Mouse (Mus musculus) ZHBTc4 (cell line): ENCODE results near the gene Kdm5b.
"Not testable (repeated sequence)": the region's sequence is repeated elsewhere in the genome, so short reads cannot be mapped to it uniquely, and the experiment has no call there.

Experiments used
- DNase-seq: peaks from one replicate; pipeline ENCODE4 v3.0.0-alpha.2; 2011; ENCODE audit warnings: low read depth, low spot score

Kdm5b gene

DNA sequence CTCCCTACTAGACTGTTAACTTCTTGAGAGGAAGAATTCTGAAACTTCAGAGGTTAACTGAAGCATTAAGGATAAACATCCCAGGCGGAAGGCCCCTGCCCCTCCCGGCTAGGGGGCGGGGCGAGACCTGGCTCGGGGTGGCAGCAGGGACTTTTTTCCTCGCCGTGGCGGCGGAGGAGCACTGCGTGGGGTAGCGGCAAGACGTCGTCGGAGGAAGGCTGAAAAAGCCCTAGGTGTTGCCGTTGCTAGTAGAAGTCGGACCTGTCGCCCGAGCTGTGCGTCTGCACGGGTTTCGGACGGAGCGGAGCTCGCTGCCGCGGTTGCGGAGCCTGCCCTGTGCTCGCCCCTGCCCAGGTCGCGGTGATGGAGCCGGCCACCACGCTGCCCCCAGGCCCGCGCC, at the start of gene Kdm5b:
Gene Kdm5b, plus strand, starts transcription at position 196 of the 400 bp plus-strand sequence.
- DNase-seq: peak; percentile 95

DNA sequence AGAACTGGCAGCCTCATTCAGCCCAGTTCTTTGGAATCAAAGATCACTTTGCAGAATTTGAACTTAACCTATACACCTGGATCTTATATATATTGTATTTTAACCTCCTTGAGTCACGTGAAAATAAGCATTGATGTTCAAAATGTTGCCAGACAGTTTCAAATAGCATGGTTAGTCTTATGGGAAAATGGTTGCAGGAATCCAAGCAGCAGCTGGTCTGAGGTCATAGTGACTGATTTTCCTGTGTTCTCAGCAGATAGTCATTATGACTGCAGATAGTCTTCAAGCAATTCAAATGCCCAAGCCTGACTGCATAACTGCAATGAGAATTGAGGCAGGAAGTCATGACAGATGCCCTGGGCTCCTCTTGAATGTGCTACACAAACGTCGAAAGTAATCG, 47.8 kb upstream of the Kdm5b start:
- DNase-seq: no peak

DNA sequence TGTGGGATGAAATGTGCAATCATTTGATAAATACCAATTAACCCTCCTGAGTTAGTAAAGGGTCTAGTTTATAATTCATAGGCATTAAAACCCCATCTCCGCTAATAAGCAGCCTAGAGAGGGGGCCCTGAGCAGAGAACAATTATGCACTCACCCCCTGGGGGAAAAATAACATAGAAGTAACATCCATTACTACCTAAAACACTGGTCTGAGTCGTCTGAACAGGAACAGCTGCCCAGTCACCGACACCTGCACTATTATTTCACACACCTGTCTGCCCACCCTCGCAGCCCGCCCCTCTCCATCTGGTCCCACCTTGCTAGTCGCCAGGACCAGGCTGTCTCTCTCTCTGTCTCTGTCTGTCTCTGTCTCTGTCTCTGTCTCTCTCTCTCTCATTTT, 47.4 kb upstream of the Kdm5b start:
- no peak for DNase-seq

DNA sequence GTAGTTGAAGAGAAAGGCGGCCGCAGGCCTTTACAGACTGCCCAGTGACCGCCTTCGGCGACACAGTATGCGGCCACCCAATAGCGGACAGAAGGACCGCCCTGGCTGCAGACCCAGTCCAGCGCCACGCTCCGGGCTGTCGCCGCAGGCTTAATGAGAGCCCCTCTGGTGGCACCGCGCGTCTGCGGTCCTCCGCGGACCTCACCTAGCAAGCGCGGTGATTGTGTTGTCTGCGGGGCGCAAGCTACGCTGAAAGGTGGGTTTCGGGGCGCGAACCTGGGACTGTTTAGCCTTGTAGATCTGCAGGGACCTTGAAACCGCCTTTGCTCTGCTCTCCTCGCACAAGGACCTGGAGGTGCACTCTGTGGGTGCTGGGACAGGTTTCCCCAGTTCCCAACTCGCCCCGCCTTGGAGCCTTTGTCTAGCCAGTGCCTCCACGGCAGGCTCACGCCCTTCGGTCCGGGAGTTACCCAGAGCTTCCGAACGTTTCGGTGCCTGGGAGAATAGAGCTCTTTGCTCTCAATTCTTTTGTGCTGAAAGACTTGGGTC, 46.6 kb upstream of the Kdm5b start:
- peak; percentile 72 for DNase-seq

DNA sequence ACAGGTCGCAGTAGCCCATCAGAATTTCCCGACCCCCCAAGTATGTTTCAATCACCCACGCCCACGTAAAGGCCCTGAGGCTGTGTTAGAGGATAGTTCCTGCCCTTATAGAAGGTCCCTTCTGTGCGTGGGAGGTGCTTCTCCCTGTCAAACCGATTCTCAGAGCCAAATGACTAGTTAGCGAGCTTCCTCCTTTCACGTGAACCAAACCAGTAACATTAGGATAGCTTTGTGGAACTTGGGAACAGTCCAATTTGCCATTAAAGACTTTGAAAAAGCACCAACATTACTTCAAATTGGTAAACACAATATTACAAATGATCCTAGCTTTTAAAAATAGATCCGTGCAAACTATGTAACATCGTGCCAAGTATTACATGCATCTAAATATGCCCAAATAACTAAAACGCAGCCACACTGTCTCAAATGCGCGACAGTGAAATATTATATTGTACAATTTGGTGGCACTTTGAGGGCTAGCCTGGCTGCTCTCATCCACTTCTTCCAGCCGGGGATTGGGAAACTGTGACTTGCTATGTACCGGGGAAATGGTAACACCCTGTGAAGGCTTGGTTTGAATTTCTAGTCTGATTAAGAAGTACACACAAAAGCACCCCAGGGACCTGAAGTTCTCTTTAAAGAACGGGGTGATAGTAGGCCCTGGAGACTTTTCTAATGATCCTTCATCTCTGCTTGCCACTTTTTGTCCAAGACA, 45.9 kb upstream of the Kdm5b start:
- DNase-seq: no peak

DNA sequence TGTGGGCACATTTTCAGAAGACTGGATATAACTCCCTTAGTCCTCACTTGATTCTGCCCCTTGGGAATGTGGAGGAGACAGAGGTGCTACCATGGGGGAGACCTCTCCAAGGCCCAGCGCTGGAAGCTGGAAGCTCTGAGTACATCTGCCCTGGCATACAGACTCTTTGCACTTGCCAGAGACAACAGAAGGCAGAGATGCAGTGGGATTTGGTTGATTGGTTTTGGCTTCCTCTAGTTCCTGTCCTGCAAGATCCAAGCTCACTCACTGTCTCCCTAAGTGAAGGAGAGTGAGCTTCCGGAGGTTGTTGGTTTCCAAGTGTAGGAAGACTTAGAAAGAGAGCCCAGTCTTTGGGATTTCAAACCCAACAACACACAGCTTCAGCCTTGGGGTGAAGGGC, 44.1 kb upstream of the Kdm5b start:
- no peak for DNase-seq

DNA sequence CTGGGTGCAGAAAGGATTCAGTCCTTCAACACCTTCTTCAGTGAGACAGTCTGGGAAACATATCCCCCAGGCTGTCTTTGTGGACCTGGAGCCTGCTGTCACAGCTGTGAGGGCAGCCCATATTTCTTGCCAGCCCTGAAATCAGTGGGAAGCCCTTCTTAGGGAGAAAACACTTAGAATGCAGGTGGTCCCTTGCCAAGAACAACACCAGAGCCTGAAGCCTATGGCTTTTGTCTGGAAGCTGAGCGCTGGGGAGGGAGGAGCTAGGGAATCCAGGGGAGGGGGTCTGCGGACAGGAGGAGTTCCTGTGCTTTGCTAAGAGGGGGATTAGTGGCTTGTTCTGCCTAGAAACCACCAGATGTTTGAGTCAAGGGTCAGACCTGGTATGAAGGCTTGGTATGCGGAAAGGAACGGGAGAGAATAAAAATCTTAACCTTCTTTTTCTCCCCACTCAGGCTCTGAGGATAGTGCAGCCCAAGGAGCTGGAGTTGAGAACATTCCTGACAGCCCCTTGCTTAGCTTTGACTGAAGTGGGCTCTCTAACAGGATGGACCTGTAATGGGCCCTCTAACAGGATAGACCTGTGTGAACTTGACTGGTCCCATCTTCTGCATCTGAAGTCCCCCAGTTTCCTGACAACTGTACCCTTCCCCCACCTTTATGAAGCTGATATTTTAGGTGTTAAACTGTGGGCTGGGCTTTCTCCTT, 43.3 kb upstream of the Kdm5b start:
- no peak for DNase-seq

DNA sequence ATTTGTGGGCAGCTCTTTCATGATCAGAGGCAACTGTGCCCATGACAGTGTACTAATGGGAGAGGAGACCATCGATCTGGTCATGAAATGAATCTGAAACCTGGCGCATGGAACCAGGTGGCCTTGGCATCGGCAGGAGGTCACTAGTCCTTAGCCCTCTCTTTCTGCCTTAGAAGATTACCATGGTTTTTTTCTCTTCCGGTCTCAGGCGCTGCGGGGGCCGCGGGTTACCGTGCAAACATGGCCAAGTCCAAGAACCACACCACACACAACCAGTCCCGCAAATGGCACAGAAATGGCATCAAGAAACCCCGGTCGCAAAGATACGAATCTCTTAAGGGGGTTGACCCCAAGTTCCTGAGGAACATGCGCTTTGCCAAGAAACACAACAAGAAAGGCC, 42.1 kb upstream of the Kdm5b start:
- not testable (repeated sequence) for DNase-seq

DNA sequence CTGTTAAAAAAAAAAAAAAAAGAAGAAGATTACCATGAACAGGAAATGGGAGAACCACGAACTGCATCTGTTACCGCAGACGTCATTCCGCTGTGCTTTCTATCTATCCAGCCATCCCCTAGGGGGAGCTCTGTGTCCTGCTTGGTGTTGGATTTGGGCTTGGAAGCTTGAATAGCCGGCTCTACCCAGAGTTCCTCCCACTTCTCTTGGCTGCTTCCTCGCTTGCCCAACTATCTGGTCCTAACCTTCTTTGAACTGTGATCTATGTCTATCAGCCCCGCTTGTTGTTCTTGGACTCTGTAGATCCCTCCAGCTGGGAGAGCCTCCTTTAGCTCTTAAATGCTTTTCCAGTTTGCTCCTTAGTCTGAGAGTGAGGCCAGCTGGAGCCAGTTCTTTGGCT, 41.3 kb upstream of the Kdm5b start:
- DNase-seq: peak; percentile 96

DNA sequence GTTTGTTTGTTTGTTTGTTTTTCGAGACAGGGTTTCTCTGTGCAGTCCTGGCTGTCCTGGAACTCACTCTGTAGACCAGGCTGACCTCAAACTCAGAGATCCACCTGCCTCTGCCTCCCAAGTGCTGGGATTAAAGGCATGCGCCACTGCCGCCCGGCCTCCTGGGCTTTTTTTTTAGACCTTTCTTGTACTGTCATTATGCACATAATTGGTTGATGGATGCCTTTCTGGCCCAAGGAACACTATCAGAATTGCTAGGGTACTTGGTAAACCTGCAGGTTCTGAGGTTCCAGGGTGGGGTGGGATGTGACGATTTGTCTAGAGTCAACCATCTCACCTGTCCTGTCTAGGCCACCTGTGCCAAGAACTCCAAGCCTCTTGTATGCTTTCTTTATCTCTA, 40.8 kb upstream of the Kdm5b start:
- not testable (repeated sequence) for DNase-seq

DNA sequence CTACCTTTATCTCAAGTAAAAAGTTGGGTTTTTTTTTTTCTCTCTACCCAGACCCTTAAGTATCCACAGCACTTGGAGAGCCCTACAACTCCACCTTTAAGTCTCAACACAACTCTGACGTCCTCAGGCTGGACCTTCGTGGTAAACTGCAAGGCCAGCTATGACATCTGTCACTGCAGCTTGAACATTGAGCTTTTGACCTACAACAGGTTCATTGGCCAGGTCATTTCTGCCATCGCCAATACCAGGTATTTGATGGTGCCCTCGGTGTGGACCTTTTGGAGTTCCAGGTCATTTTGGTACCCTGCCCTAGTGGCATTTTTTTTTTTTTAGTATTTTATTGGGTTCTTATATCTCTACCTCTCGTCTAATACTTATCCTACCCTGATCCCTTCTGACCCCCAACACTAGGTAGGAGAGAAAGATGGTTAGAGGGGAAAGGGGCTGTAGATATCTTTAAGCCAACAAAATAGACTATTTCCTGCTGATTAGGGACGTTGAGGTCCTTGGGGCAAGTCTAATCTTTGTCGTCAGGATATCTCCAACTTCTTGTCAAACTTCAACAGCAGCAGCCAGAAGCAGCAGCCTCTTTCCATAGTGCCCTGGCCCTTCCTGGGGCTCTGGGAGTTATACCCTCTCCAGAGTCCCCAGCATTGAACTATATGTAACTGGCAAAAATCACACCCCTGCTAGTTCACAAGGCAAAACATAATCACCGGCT, 39.8 kb upstream of the Kdm5b start:
- no peak for DNase-seq

DNA sequence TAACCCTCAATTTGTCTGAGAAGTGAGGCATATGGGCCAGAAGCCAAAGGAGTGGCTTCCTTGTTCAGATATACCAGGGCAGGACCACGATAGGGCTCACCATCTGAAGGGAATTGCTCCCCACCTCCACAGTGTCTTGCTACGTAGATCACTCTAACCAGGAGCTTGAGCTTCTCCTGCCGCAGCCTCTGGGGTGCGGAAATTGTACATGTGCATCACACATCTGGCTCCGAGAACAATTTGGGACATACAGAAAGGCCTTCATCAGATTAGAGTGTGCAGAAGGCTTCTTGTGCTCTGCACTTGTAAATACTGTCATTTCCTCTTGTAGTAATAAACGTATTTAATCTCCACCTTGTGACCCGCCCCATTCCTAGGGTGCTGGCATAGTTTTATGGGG, 38.8 kb upstream of the Kdm5b start:
- no peak for DNase-seq

DNA sequence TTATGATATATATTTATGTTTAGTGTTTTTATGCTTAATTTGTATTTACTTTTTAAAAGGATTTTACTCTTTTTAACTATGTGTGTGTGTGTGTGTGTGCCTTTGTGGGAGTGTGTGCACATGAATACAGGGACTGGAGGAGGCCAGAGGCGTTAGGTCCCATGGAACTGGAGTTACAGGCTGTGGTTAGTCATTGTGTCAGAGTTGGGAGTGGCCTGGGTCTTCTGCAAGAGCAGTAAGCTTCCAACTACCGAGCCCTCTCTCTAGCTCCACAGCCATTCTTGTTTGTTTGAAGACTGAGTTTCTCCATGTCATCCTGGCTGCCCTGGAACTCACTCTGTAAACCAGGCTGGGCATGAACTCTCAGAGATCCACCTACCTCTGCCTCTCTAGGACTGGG, 37.6 kb upstream of the Kdm5b start:
- DNase-seq: no peak

DNA sequence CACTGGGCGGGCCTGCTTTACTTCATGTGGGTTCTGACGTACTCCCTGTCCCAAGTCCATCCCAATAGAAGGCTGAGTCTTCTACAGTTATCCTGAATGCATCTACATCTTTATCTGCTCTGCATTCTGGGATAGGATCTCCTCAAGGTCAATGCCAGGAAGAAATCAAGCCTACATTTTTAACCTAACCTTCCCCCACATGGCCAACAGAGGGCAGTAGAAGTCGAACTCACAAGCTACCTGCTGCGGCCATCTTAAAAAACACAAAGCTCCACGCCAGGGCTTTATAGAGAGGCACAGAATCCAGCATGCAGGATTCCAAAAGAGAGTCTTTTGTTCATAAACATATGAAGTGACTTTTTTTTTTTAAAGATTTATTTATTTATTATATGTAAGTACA, 35.5 kb upstream of the Kdm5b start:
- DNase-seq: peak; percentile 91

DNA sequence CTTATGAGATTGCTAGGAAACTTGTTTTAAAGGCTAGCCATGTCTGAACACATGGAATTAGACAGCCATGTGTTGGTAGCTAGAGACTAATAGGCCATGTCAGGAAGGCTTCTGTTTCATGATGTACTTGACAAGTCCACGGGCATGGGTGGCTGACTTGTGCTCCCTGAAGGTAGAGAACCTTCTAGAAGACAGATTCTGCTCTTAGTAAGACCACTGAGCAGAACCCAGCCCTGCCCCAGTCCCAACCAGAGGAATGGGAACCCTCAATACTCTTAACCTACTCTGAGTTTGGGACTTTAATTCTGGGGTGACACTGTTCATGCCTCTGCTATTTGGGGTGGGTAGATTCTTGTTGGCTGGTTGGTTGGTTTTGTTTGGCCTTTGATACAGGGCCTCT, 35.0 kb upstream of the Kdm5b start:
- DNase-seq: no peak

DNA sequence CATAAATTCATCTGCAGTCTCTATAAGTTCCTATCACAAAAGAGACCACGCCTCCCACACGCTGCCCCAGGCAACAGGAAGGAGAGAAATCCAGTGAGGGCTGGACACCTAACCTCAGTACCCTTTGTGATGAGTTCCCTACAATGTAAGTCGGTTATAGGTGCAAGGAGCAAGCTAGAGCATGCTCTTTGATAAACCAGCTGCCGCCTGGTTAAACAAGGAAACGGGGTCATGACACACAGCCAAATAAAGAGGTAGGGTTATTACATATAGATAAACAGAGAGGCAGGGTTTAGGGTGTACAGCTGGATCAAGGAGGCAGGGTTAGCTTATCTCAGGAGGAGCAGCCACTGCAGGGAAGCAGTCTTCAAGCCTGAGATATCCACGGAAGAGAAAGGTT, 33.2 kb upstream of the Kdm5b start:
- DNase-seq: peak; percentile 56

DNA sequence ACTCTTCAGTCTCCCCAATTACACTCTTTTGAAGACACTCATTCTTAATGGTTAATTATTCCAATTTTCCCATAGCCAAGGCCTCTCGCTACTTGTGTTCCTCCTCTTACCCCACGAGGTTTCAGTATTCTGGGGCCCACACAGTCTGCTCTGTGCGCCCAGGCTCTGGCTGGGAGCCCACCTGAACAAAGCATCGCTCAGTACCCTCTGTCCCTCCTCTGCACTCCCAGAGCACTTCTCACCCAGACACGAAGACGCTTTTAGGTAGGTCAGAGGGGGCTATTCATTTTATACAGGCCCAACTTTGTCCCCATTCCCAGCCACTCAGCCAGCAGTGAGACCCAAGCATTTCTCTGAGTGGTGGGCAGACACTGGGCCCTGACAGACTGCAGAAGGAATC, 29.4 kb upstream of the Kdm5b start:
- no peak for DNase-seq

DNA sequence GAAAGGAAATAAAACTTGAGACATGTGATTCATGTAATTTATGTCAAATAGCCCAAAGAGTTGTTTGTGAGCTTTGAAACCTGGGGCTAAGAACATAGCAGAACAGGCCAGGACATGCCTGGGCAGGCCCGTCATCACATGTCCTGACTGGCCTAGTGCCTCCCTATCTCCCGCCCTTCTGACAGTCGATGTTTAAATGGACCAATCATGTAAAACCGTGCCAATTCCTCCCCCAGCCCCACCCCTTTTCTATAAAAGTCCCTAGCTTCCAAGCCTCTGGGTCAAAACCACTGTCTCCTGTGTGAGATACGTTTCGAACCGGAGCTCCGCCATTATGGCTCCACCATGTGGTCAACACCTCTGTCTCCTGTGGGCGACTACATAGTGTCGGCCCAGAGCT, 26.3 kb upstream of the Kdm5b start:
- peak; percentile 65 for DNase-seq

DNA sequence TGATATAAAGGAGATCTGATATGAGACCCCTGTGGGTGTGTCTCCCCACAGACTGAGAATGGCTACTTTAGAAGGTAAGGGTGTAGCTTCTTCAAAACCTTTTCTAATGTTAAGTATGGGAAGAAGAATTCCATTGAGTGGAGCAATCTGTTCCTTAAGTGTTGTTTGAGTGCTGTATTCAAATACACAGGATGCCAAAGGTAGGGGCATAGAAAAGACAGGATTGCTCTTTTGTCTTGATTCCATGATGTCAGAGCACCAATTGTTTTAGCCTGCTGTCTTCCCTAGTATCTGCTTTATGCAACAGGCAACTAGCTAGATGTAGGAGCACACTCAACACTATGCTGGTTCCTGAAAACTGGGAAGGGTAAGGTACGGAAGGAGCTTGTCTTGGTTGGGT, 24.9 kb upstream of the Kdm5b start:
- DNase-seq: peak; percentile 97

DNA sequence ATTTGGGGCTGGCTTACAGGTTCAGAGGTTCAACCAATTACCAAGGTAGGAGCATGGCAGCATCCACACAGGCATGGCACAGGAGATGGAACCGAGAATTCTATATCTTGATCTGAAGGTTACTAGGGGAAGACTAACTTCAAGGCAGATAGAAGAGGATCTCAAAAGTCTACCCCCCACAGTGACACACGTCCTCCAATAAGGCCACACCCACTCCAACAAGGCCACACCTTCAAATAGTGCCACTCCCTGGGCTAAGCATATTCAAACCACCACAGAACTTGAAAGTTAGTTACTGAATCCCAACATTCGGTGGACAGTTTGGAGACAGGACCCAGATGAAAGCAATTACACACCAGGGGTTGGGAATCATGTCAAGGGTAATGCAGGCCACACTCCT, 24.5 kb upstream of the Kdm5b start:
- peak; percentile 84 for DNase-seq

DNA sequence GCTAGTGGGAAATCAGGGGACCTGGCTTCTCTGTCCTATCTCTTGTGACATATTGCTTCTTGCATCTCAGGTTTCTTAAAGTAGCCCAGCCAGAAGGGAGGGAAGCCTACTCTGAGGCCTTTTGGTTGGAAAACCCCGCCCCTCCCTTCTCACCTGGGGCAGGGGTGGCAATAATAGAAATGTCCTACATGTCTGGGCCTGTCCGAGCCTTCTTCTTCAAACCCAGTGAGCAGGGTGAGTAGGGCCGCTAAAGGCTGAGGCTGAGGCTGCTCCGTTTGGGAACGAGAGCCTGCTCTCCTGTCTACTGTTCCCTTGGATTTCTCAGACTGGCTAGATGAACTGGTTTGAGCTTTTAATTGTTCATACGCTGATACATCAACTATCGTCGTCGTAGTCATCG, 19.4 kb upstream of the Kdm5b start:
- DNase-seq: no peak

DNA sequence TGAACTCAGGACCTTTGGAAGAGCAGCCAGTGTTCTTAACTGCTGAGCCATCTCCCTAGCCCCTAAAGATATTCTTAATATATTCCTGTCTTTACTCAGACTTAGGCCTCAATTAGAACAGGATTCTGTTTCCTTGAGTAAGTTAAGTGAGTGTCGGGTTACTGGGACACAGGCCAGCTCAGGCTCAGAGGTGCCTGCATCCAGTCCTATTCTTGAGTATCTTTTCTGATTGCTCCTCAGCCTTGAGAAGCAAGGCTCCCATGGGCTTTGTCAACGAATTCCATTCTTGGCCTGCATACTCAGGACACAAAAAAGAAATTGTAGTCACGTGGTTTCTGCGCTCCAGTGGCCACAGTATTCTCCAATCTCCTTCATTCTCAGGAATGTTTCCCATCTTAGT, 11.7 kb upstream of the Kdm5b start:
- DNase-seq: no peak
